Mouse (Mus musculus) G1E (cell line): ENCODE results near the gene Gm11985. TPM values are rescaled to one million over a fixed set of nuclear protein-coding genes. Genes with fewer than 3 reads are reported as not detected.
A peak's percentile ranks its signal among the peaks of the same experiment; 100 is the strongest.

ENCODE experiments used
- ATAC-seq: 2 replicates; pipeline ENCODE4 v1.8.0; 2016; ENCODE audit warnings: mild to moderate bottlenecking; ENCODE audit not compliant: insufficient number of reproducible peaks, poor library complexity, low FRiP score, severe bottlenecking; ENCODE audit errors: extremely low read depth
- DNase-seq: peaks from one replicate; pipeline ENCODE4 v3.0.0; 2012; ENCODE audit warnings: low spot score
- H3K27me3 ChIP-seq: 2 replicates; pipeline ENCODE4 v1.6.1; 2012; ENCODE audit warnings: mild to moderate bottlenecking, low read length, inconsistent platforms; ENCODE audit not compliant: insufficient read depth
- H3K36me3 ChIP-seq: replicated peaks from 2 replicates; pipeline ENCODE3; 2012; ENCODE audit warnings: mild to moderate bottlenecking, inconsistent platforms
- H3K4me1 ChIP-seq: 2 replicates; pipeline ENCODE4 v1.6.1; 2012; ENCODE audit warnings: low read depth, low read length, inconsistent platforms, mixed read lengths; ENCODE audit not compliant: insufficient read depth
- H3K4me3 ChIP-seq: 2 replicates; pipeline ENCODE4 v1.5.1; 2012; ENCODE audit warnings: low read depth, mild to moderate bottlenecking, inconsistent platforms, low read length, moderate library complexity, mixed read lengths
- H3K9me3 ChIP-seq: replicated peaks from 2 replicates; pipeline ENCODE4 v1.6.1; 2012; ENCODE audit warnings: inconsistent platforms
- CTCF ChIP-seq: IDR thresholded peaks from 2 replicates; pipeline ENCODE4 v1.5.1; 2012; ENCODE audit warnings: low read depth, low read length, inconsistent platforms, mixed read lengths
- GATA1 ChIP-seq: IDR thresholded peaks from 2 replicates; pipeline ENCODE4 v1.6.1; 2012; ENCODE audit warnings: borderline replicate concordance, low read length, inconsistent platforms, mixed read lengths
- GATA2 ChIP-seq: IDR thresholded peaks from 2 replicates; pipeline ENCODE4 v1.6.1; 2012; ENCODE audit warnings: low read depth, low read length, inconsistent platforms, borderline replicate concordance
- POLR2AphosphoS5 ChIP-seq: IDR thresholded peaks from 2 replicates; pipeline ENCODE4 v1.6.1; 2012; ENCODE audit warnings: low read depth, low read length, inconsistent platforms; ENCODE audit not compliant: insufficient replicate concordance
- TAL1 ChIP-seq: conservative IDR thresholded peaks from 2 replicates; pipeline ENCODE4 v1.6.1; 2012; ENCODE audit warnings: low read depth, low read length, inconsistent platforms, mixed read lengths
- polyA plus RNA-seq: library from polyadenylated mRNA; stranded (reverse); fragments of >175 nt; gene quantifications from 2 replicates; pipeline ENCODE4 v1.2.3, GENCODE M21; 2012
- total RNA-seq, 2 experiments: library from RNA; stranded (forward) in 1 of 2; stranded (reverse) in 1 of 2; fragments of 200-1000 nt in 1 of 2; fragments of >200 nt in 1 of 2; fragmentation: Nextera tagmentation in 1 of 2; gene quantifications; 2 replicates each; pipeline ENCODE4 v1.2.3; 2014 to 2017

Gene Gm11985
- total and polyA plus RNA-seq, 3 experiments = 0.11 TPM; not detected in 2

DNA sequence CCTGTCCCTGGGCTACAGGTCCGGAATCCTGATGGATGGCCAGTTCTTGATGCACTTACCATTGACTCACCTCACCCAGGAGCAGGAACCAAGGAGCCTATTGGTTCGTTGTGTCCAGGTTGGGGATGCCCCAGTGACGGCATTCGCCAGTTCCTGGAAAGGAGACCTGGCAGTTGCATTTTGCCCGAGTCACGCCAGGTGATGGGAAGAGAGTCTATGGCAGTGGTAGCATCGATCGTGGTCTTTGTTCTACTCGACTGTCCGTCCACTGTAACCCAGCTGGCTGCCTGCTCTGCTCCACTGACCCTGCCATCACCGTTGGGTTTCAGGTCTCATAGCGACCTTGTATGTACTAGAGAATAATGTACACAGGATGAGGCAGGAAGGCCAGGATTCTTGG, 36.0 kb downstream of the Gm11985 start:
- ATAC-seq (no peak), DNase-seq (no peak)
- Histone ChIP-seq H3K4me1 (no peaks in the 10 kb centered on the region), H3K27me3 (no peaks in the 10 kb centered on the region; the same call in 1 of the 2 replicates), H3K4me3 (no peak overlapping the region), H3K36me3 (no peaks in the 10 kb centered on the region), H3K9me3 (peaks cover 30% of the 10 kb centered on the region)
- no peak for TF ChIP-seq GATA1

DNA sequence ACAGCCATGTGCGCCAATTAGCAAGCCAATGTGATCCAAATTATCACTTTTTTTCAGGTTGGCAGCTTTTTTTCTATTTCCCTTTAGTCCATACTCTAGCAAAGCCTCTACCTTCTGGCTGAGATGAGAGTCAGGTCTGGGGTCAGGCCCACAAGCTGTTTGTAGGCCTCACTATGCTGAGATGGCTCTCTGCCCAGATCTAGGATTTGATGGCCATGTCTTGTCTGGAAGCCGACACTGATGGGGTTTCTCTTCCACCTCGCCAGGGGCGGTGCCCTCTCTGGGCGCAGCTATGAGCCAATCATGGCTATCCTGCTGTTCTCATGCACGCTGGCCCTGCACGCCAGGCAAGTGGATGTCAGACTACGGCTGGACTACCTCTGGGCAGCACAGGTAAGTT, 37.9 kb downstream of the Gm11985 start:
- DNase-seq (no peak), ATAC-seq (no peak)
- Histone ChIP-seq H3K27me3 (no peaks in the 10 kb centered on the region; the same call in 1 of the 2 replicates), H3K4me1 (no peaks in the 10 kb centered on the region), H3K4me3 (no peak overlapping the region), H3K9me3 (peaks cover 37% of the 10 kb centered on the region), H3K36me3 (no peaks in the 10 kb centered on the region)
- TF ChIP-seq GATA2 = no peak
- TF ChIP-seq TAL1 = no peak
- TF ChIP-seq CTCF = no peak
- no peak for TF ChIP-seq GATA1
- no peak for TF ChIP-seq POLR2AphosphoS5

DNA sequence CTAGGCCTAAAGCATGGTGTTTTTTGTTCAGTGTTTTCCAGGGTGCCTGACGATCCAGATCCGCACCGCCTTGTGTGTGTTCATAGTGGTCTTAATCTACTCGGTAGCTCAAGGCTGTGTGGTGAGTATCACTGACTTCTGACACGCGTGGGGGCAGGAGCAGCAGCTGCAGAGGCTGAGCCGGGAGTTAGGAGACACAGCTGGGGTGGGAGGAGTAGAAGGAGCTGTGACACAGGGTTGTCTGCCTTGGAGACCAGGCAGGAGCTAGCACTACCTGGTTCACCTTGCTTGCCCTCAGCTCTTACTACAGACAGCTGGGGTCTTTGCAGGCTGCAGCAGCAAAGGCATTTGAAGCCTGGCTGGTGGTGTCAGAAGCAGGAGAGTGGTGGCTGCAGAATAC, 38.9 kb downstream of the Gm11985 start:
- no peak for TF ChIP-seq GATA1
- TF ChIP-seq GATA2 = no peak
- TF ChIP-seq TAL1 = no peak
- ATAC-seq = no peak

DNA sequence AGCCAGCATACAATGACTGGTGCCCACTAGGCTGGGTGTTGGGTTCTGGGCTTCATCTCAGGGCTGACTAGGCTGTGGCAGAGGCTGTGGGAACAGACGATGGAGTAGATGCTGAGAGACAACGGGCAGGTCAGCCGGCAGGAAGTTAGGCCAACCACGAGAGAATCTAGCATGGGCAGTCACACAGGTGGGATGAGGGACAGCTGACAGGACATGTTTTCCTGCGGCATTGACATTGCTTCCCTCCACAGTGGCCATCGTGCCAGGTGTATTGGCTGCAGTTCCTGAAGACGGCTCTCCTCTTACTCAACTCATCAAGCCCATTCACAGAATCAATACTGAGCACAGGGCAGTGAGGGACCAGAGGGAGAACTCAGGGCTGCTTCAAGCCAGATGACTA, 40.4 kb downstream of the Gm11985 start:
- no peak for DNase-seq
- no peak overlapping the region for H3K4me3 ChIP-seq
- no peaks in the 10 kb centered on the region; the same call in 1 of the 2 replicates for H3K27me3 ChIP-seq
- no peak for ATAC-seq
- no peaks in the 10 kb centered on the region for H3K36me3 ChIP-seq
- peaks cover 36% of the 10 kb centered on the region for H3K9me3 ChIP-seq
- no peaks in the 10 kb centered on the region for H3K4me1 ChIP-seq
- TF ChIP-seq CTCF (no peak), GATA2 (no peak), GATA1 (no peak), TAL1 (no peak), POLR2AphosphoS5 (no peak)

More for the DNA sequence above, 38.9 kb downstream of the Gm11985 start:
- DNase-seq = no peak
- no peak overlapping the region for H3K4me3 ChIP-seq
- H3K4me1 ChIP-seq = no peaks in the 10 kb centered on the region
- no peaks in the 10 kb centered on the region; the same call in 1 of the 2 replicates for H3K27me3 ChIP-seq
- H3K36me3 ChIP-seq = no peaks in the 10 kb centered on the region
- H3K9me3 ChIP-seq = peaks cover 38% of the 10 kb centered on the region

DNA sequence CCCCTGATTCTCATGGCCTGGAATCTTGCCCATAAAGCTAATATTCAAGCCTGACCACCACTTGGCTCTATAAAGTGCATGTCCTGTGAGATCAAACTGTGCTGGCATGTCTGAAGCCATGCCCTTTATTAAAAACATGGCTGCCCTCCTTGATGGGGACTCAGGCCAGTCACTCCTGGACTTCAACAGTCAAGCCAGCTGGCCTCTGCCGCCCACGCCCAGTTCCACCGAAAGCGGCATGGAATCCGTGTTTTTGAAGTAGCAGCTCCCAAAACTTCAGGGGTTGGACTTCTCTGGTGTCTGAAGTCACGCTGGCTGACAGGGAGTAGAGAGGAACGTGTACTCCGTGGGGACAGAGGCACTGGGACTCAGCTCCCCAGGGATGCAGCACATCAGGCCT, 40.8 kb downstream of the Gm11985 start:
- TF ChIP-seq POLR2AphosphoS5 (no peak), CTCF (no peak)
- H3K9me3 ChIP-seq = peaks cover 35% of the 10 kb centered on the region
- DNase-seq (no peak), ATAC-seq (no peak)
- H3K4me1 ChIP-seq = no peaks in the 10 kb centered on the region
- no peak overlapping the region for H3K4me3 ChIP-seq
- H3K27me3 ChIP-seq = no peaks in the 10 kb centered on the region; the same call in 1 of the 2 replicates
- no peaks in the 10 kb centered on the region for H3K36me3 ChIP-seq

DNA sequence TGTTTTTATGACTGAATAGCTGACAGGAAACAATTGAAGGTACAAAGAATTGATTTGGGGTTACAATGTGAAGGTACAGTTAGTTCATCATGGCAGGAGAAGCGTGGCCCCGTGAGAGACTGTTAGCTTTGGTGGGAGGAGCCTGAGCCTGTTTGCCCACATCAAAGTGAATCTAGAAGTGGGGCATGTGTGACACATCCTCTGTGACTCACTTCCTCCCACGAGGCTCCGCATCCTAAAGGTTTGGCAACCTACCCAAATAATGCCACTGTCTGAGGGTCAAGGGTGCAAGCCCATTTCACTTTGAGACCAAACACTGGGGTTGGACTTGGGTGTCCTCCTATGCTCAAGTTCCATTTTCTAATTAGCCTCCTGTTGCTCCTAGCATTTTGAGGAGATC, 43.1 kb downstream of the Gm11985 start:
- H3K27me3 ChIP-seq = no peaks in the 10 kb centered on the region; the same call in 1 of the 2 replicates
- ATAC-seq (no peak), DNase-seq (no peak)
- H3K36me3 ChIP-seq = no peaks in the 10 kb centered on the region
- no peak overlapping the region for H3K4me3 ChIP-seq
- peaks cover 23% of the 10 kb centered on the region for H3K9me3 ChIP-seq
- no peaks in the 10 kb centered on the region for H3K4me1 ChIP-seq
- TF ChIP-seq GATA2 = no peak
- TF ChIP-seq CTCF = no peak
- TF ChIP-seq POLR2AphosphoS5 = no peak
- TF ChIP-seq GATA1 = no peak
- TF ChIP-seq TAL1 = no peak

DNA sequence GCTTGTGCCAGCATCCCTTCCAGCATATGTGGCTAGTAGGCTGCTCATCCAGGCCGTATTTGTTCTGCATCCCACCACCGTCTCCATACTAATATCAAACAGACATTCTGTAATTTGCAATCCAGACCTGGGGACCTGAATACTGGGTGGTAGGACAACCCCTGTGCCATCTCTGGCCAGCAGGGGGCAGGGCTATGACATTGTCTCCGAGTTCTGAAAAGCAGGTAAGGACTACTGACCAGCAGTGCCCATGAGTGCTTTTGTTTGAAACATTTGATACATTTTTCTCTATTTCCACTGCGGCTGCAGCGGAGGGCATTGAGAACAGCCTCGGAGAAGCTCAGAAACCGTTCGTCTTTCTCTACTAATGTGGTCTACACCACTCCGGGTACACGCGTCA, 44.0 kb downstream of the Gm11985 start:
- no peaks in the 10 kb centered on the region; the same call in 1 of the 2 replicates for H3K27me3 ChIP-seq
- no peaks in the 10 kb centered on the region for H3K4me1 ChIP-seq
- ATAC-seq (no peak), DNase-seq (no peak)
- H3K36me3 ChIP-seq = no peaks in the 10 kb centered on the region
- peaks cover 19% of the 10 kb centered on the region for H3K9me3 ChIP-seq
- no peak overlapping the region for H3K4me3 ChIP-seq
- TF ChIP-seq POLR2AphosphoS5 (no peak), CTCF (peak; percentile 16; the same call in 1 of the 2 replicates)
